Mouse (Mus musculus): ENCODE data around the gene Mrpl39. TPM values are rescaled to one million over a fixed set of nuclear protein-coding genes. Genes with fewer than 3 reads are reported as not detected.

The Mrpl39 gene
- polyA plus RNA-seq, 1 experiment, result 79.8 TPM

- Histone ChIP-seq H3K4me1 (ENCODE audit: control insufficient read depth, insufficient read depth, insufficient read length, low read length) (no peaks in the 10 kb centered on the region), H3K27ac (replicated peaks; ENCODE audit: low read depth, low read length) (no peak overlapping the region; the same call in 1 of the 2 replicates), H3K4me3 (ENCODE audit: insufficient read depth, low read depth, low read length) (no peak overlapping the region)
These were observed 35.3 kb upstream of the Mrpl39 start for GRCm38 (mm10) chr16:84770891-84771290.

- Histone ChIP-seq H3K4me1 (ENCODE audit: control insufficient read depth, insufficient read depth, insufficient read length, low read length) (no peaks in the 10 kb centered on the region), H3K4me3 (ENCODE audit: insufficient read depth, low read depth, low read length) (no peak overlapping the region), H3K27ac (replicated peaks; ENCODE audit: low read depth, low read length) (no peak overlapping the region)
These were observed 34.3 kb upstream of the Mrpl39 start for GRCm38 (mm10) chr16:84769619-84770464.

GRCm38 (mm10) chr16:84769182-84769581 is 33.6 kb upstream of the Mrpl39 start:
- Histone ChIP-seq H3K4me3 (ENCODE audit: insufficient read depth, low read depth, low read length) (no peak overlapping the region), H3K4me1 (ENCODE audit: control insufficient read depth, insufficient read depth, insufficient read length, low read length) (no peaks in the 10 kb centered on the region), H3K27ac (replicated peaks; ENCODE audit: low read depth, low read length) (no peak overlapping the region)

GRCm38 (mm10) chr16:84767956-84768355 is 32.4 kb upstream of the Mrpl39 start:
- no peak overlapping the region for H3K4me3 ChIP-seq (ENCODE audit: insufficient read depth, low read depth, low read length)

GRCm38 (mm10) chr16:84745721-84746306 is 10.3 kb upstream of the Mrpl39 start:
- no peak overlapping the region for H3K4me3 ChIP-seq (ENCODE audit: insufficient read depth, low read depth, low read length)
- H3K27ac ChIP-seq (replicated peaks; ENCODE audit: low read depth, low read length), result no peak overlapping the region
- no peaks in the 10 kb centered on the region; the same call in 1 of the 2 replicates for H3K4me1 ChIP-seq (ENCODE audit: control insufficient read depth, insufficient read depth, insufficient read length, low read length)

More at GRCm38 (mm10) chr16:84767956-84768355, 32.4 kb upstream of the Mrpl39 start:
- H3K4me1 ChIP-seq (ENCODE audit: control insufficient read depth, insufficient read depth, insufficient read length, low read length), result no peaks in the 10 kb centered on the region
- H3K27ac ChIP-seq (replicated peaks; ENCODE audit: low read depth, low read length), result no peak overlapping the region

- Histone ChIP-seq H3K27ac (replicated peaks; ENCODE audit: low read depth, low read length) (0 out of 2 replicates have a peak overlapping the region, but pooled peaks have one; percentile 24), H3K4me1 (ENCODE audit: control insufficient read depth, insufficient read depth, insufficient read length, low read length) (no peaks in the 10 kb centered on the region; the same call in 1 of the 2 replicates), H3K4me3 (ENCODE audit: insufficient read depth, low read depth, low read length) (no peak overlapping the region)
These were observed 9.4 kb upstream of the Mrpl39 start for GRCm38 (mm10) chr16:84744703-84745490.

GRCm38 (mm10) chr16:84737358-84737757 is 1.8 kb upstream of the Mrpl39 start:
- Histone ChIP-seq H3K4me1 (ENCODE audit: control insufficient read depth, insufficient read depth, insufficient read length, low read length) (peaks cover 4% of the 10 kb centered on the region; the same call in 1 of the 2 replicates), H3K4me3 (ENCODE audit: insufficient read depth, low read depth, low read length) (no peak overlapping the region), H3K27ac (replicated peaks; ENCODE audit: low read depth, low read length) (no peak overlapping the region)

- H3K4me1 ChIP-seq (ENCODE audit: control insufficient read depth, insufficient read depth, insufficient read length, low read length), result peaks cover 4% of the 10 kb centered on the region; the same call in 1 of the 2 replicates
- H3K4me3 ChIP-seq (ENCODE audit: insufficient read depth, low read depth, low read length), result peak overlapping the region; percentile 74
- H3K27ac ChIP-seq (replicated peaks; ENCODE audit: low read depth, low read length), result no peak overlapping the region
These were observed 756 bp downstream of the Mrpl39 start for GRCm38 (mm10) chr16:84734806-84735165.

GRCm38 (mm10) chr16:84720670-84721069 is 14.9 kb downstream of the Mrpl39 start:
- Histone ChIP-seq H3K27ac (replicated peaks; ENCODE audit: low read depth, low read length) (no peak overlapping the region), H3K4me3 (ENCODE audit: insufficient read depth, low read depth, low read length) (no peak overlapping the region), H3K4me1 (ENCODE audit: control insufficient read depth, insufficient read depth, insufficient read length, low read length) (no peaks in the 10 kb centered on the region)

GRCm38 (mm10) chr16:84718250-84718649 is 17.3 kb downstream of the Mrpl39 start:
- H3K4me3 ChIP-seq (ENCODE audit: insufficient read depth, low read depth, low read length), result no peak overlapping the region
- H3K4me1 ChIP-seq (ENCODE audit: control insufficient read depth, insufficient read depth, insufficient read length, low read length), result no peaks in the 10 kb centered on the region
- H3K27ac ChIP-seq (replicated peaks; ENCODE audit: low read depth, low read length), result no peak overlapping the region

- no peak overlapping the region for H3K4me3 ChIP-seq (ENCODE audit: insufficient read depth, low read depth, low read length)
- no peaks in the 10 kb centered on the region for H3K4me1 ChIP-seq (ENCODE audit: control insufficient read depth, insufficient read depth, insufficient read length, low read length)
- no peak overlapping the region for H3K27ac ChIP-seq (replicated peaks; ENCODE audit: low read depth, low read length)
These were observed 17.8 kb downstream of the Mrpl39 start for GRCm38 (mm10) chr16:84717618-84718248.

GRCm38 (mm10) chr16:84716724-84717617 is 18.6 kb downstream of the Mrpl39 start:
- Histone ChIP-seq H3K4me1 (ENCODE audit: control insufficient read depth, insufficient read depth, insufficient read length, low read length) (no peaks in the 10 kb centered on the region), H3K4me3 (ENCODE audit: insufficient read depth, low read depth, low read length) (no peak overlapping the region), H3K27ac (replicated peaks; ENCODE audit: low read depth, low read length) (no peak overlapping the region)

GRCm38 (mm10) chr16:84716197-84716596 is 19.3 kb downstream of the Mrpl39 start:
- Histone ChIP-seq H3K4me3 (ENCODE audit: insufficient read depth, low read depth, low read length) (no peak overlapping the region), H3K4me1 (ENCODE audit: control insufficient read depth, insufficient read depth, insufficient read length, low read length) (no peaks in the 10 kb centered on the region), H3K27ac (replicated peaks; ENCODE audit: low read depth, low read length) (no peak overlapping the region)

GRCm38 (mm10) chr16:84714978-84715377 is 20.6 kb downstream of the Mrpl39 start:
- H3K4me1 ChIP-seq (ENCODE audit: control insufficient read depth, insufficient read depth, insufficient read length, low read length), result no peaks in the 10 kb centered on the region
- no peak overlapping the region for H3K27ac ChIP-seq (replicated peaks; ENCODE audit: low read depth, low read length)
- H3K4me3 ChIP-seq (ENCODE audit: insufficient read depth, low read depth, low read length), result no peak overlapping the region

Measured in brown adipose tissue, adult 24 weeks (tissue).